Mouse (Mus musculus) cortical plate, adult 2 months (tissue): ENCODE data around the gene Uxs1.

Experiments used
- CTCF ChIP-seq: fragments of 200-500 bp; IDR thresholded peaks from 2 replicates; pipeline ENCODE4 v1.5.1; 2011; ENCODE audit warnings: mild to moderate bottlenecking, control low read depth, low read length; ENCODE audit not compliant: insufficient read depth; ENCODE audit errors: extremely low read depth
- POLR2A ChIP-seq: fragments of 200-500 bp; IDR thresholded peaks from 2 replicates; pipeline ENCODE4 v1.6.1; 2011; ENCODE audit warnings: mild to moderate bottlenecking, low read length, control low read depth; ENCODE audit not compliant: insufficient read depth; ENCODE audit errors: extremely low read depth

DNA sequence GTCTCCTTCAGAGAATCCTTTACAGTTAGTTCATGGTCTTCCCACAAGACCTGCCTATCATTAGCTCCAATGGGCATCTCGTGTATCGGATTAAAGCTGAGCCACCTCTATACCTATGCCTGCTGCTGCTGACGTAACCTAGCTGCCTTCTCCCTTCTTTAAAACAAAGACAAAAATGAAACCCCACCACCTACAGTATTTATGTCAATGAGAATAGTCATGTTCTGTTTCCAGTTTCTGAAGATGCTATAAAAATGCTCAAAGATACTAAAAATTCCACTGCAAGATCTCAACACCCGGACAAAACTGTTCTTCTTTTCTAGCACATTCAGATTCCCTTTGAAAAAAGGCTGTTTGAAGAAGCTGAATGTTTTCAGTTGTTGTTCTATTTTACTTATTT is 9.2 kb downstream of the Uxs1 start:
- TF ChIP-seq CTCF, result no peak
- no peak for TF ChIP-seq POLR2A
